Mouse (Mus musculus): ENCODE measurements around the gene Snx29.

The Snx29 gene

GRCm38 (mm10) chr16:11694386-11694785 is 371.7 kb downstream of the Snx29 start:
- no peak for DNase-seq

DNA sequence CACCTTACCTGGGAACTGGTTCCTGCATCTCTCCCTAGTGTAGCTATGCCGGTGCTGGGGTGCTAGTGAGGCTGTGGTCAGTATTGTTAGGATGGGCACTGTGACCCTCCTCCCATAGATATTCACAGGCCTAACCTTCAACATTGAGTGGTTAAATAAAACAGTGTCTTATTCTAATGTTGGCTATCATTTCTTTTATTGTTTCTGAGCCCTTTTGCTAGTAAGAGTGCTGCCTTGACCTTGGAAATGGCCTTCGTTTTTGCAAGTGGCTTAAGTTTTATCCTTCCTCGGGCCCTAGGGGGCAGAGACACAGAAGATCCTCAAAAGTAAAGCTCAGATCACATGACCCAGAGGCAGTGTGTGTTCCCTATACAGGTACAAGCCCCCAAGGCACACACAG is 374.1 kb downstream of the Snx29 start:
- no peak for DNase-seq

DNA sequence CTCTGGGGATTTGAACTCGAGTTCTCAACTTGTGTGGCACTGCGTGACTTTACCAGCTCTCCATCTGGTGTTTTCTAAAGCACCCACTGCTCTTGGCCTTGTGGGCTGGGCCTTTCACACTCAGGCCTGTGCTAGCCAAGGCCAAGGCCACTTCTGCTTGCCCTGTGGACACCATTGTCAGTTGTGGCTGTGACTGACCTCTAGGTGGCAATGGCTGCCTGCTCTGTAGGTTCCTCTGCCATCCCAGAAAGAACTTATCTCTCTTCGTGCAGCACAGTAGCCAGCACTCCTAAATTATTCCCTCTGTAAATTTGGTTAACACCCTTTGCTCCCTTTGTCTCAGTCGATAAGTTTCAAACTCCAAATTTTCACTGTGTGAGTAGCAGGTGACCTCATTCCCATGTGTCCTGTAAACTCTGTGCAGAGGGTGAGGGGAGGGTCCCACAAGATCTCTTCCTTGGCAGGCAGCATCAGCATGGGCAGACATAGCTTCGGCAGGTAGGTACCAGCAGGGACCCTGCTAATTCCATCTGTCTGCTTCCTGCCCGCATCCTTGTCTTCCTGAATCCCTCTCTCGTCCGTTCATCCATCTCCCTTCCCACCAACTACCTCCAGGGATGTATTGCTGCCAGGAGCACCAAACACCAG is 375.1 kb downstream of the Snx29 start:
- DNase-seq: no peak

DNA sequence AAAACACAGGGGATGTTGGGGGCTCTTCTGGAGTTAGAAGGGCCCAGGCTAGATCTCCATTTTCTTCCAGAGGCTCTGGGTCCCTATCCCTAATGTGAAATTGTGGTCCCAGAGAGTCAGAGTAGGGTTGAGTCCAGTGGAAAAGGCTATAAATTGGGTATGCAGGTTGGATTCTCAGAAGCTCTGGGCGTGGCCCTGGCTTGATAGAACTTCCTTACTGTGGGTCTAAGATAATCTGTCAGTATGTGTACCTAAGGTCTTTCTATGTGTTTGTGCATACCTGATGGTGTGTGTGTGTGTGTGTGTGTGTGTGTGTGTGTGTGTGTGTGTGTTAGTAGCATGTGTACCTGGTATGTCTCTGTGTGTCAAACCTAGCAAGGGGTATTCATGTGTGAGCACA is 378.9 kb downstream of the Snx29 start:
- DNase-seq: no peak

DNA sequence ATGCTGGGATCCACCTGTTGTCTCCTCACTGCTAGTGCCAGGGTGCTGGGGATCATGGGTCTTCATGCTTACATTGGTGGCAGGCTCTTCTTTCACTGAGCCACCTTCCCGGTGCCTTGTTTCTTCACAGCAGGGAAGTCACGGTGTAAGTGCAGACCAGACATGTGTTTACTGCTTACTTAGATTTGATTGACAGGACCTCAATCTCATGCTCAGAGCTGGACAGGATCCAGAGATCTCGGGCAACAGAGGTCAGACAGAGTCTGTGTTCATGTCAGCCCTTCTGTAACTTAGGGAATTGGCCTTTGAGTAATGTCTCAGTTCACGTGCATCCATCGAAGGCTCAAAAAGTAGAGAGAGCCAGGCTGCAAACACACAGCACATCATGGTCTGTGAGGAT is 381.4 kb downstream of the Snx29 start:
- no peak for DNase-seq

DNA sequence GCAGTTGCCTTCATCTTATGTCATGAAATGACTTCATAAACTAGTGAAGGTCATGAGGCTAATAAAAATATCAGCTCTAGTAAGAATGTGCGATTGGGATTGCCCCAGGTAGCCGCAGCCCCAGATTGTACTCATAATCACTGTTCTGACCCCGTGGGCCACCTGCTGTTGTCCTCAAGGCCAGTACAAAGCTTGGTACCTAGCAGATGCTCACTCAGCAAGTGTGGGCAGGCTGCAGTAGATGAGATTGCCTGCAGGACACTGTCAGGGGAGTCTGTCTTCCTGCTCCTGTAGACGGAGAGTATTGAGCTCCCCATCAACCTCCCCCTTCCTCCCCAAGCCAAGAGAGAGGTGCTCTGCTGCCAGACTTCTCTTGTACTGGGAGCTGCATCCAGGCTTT is 382.7 kb downstream of the Snx29 start:
- no peak for DNase-seq

- no peak for DNase-seq
Measured at GRCm38 (mm10) chr16:11708097-11708496, 385.4 kb downstream of the Snx29 start.

DNA sequence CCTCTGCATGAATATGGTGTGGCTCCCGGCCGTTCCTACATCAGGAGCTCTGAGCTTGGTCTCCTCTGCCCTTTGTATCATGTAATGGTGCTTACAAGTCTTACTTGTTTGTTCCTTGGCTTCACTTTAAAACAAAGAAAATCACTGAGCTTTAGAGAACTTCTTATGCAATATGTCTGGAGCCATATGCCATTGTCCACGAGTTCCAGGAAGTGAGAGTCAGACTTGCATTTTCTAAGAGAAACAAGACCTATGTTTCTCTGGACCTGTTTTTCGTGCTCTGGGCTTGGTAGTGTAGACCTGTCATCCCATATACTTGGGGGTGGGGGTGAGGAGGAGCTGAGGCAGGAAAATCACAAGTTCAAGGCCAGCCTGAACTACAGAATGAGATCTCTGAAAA is 386.7 kb downstream of the Snx29 start:
- DNase-seq: no peak

DNA sequence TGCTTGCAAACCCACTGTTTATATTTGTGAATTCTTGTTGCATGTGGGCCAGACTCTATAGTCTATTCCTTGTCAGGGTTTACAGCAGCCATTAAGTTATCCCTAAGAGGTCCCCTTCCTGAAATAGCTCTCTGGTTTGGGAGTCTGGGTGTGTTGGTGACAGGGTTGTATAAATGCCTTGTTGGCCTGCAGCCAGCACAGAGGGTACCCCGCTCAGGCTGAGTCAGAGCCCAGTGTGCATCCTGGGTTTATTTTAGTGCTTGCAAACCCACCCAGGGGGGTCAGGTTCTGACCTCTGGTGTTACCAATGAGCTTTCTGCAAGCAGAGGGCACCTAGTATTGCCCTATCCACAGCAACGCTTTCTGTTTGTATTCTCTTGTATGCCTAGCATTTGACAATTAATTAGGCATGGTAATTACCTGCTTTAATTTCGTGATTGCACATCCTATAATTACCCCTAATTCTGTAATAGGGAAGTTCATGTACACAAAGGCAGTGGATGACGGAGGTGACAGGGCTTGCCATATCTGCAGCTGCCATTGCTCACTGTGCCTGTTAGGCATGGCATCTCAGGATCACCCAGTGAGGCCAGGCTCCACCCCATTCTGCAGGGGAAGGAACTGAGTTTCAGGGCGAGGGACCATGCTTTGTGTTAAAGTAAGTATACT is 387.4 kb downstream of the Snx29 start:
- no peak for DNase-seq

DNA sequence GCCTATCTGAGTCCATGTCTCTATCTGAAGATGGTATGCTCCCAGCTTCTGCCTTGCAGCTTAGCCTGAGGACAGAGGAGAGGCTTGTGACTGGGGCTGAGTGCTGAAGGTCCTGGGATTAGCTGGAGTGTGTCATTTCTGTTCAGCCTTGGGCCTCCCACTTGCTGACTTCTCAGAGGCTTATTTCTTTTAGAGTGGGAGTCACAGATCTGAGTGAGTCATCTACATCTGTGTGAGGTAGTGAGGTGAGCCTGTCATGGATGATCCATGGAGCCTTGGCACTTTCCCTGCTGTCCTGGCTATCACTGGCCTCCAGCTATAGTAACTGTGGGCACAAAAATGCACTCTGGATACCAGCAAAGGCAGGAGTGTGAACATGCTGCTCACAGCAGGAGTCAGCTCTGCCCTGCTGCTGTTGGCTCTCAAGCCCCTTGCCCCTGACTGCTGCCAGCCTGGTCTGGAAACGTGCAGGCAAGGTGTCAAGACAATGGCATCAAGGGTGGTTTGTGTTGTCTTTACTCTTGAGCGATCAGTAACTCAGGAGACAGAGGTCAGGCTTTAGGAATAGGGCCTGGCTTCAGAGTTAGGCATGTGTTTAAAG is 390.7 kb downstream of the Snx29 start:
- no peak for DNase-seq

DNA sequence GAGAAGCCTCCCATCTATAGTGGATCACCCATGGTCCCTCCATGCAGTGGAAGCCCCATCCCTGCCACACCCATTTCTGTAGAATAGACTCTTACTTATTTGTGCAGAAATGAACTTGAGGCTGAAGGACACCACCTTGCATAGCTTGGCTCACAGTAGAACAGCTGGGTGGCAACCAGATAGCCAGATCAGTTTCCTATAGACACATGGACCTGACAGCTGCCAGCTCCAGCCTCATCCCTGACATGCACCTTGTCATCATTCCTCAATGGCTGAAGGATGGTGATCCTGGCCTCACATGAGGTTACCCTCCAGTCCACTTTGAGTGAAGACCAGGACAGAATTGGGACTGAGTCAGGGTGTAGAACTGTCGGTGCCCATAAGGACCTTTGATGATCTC is 394.2 kb downstream of the Snx29 start:
- no peak for DNase-seq

DNA sequence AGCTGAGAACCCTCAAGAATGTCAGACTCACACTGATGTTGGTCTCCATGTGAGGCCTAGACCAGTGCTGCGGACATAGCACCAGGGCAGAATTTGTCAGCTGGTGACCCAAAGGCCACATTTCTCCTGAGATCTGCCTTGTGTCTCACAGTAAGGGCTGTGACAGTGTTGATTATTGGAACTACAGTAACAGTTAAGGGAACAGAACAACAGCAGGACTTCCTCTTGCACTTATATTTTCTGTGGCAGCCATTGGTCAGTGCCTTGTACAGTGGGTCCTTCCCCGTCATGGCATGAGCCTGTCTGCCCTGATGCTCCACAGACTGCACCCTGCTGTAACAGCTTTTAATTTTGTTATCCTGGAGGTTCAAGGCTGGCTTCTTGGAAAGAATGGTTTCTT is 403.2 kb downstream of the Snx29 start:
- DNase-seq: no peak

- DNase-seq: no peak
Measured at GRCm38 (mm10) chr16:11727331-11727730, 404.6 kb downstream of the Snx29 start.

GRCm38 (mm10) chr16:11728131-11728530 is 405.4 kb downstream of the Snx29 start:
- DNase-seq: no peak

- no peak for DNase-seq
Measured at GRCm38 (mm10) chr16:11728627-11729026, 405.9 kb downstream of the Snx29 start.

GRCm38 (mm10) chr16:11729111-11729510 is 406.4 kb downstream of the Snx29 start:
- no peak for DNase-seq

DNA sequence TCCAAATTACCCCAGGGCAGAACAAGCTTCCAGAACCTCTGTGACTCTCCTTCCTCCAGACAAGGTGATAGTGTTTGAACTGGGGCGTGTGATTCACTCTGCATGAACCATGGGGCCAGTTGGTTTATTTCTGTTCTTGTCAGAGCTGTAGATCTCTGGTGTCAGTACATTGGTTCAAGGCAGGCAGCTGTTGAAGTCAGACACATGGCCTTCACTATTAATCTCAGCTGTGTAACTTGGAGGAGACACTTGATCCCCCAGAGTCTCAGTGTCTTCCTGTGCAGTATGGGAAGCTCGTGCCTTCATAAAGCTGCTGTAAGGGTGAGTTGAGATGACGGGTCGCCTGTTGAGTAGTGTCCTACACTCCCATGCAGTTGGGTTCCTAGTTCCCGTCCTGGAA is 407.1 kb downstream of the Snx29 start:
- no peak for DNase-seq

- no peak for DNase-seq
Measured at GRCm38 (mm10) chr16:11731014-11731535, 408.4 kb downstream of the Snx29 start.

DNA sequence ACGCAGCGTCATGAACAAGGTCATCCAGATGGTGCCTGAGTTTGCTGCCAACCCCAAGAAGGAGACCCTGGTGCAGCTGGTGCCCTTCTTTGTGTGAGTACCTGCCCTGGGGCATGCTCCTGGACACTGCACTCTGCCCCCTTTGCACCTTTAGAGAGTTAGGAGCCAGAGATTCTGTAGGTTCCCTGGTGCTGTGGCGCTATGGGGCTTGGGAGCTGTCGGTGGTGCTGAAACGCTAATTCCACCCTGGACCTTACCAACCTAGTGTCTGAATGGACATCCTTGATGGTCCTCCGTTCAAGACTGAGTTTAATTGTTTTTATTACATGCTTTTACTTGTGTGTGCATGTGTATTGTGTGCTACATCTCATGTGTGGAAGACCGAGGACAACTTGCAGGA is 415.6 kb downstream of the Snx29 start:
- no peak for DNase-seq

GRCm38 (mm10) chr16:11741951-11742350 is 419.2 kb downstream of the Snx29 start:
- DNase-seq: no peak

- DNase-seq: no peak
Measured at GRCm38 (mm10) chr16:11742351-11742750, 419.6 kb downstream of the Snx29 start.

- DNase-seq: no peak
Measured at GRCm38 (mm10) chr16:11743013-11743412, 420.3 kb downstream of the Snx29 start.

DNA sequence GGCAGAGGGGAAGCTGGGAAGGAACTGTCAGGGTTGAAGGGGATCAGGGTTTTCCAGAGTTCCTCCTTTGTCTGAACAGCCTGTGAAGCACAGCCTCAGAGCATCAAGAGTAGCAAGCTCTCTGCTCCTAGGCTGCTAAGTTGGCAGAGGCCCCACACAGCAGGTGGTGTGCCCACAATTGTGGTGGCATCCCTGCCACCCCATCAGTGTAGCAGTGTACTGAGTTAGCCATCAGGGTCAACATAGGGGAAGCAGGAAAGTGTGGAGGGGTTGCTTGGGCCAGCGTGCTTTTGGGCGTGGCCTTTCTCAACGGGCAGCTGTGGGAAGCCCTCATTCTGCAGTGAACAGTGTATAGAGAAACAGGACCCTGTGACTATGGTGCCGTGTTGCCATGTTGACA is 421.0 kb downstream of the Snx29 start:
- DNase-seq: no peak

GRCm38 (mm10) chr16:11746036-11746435 is 423.3 kb downstream of the Snx29 start:
- no peak for DNase-seq
